Mouse (Mus musculus) right cerebral cortex, postnatal 10 days (tissue): Measurements from ENCODE around the gene Csf2rb2.
"Not testable (repeated sequence)": the region's sequence is repeated elsewhere in the genome, so short reads cannot be mapped to it uniquely, and the experiment has no call there.

ENCODE experiments used
- DNase-seq, 2 experiments: peaks; one replicate each; pipeline ENCODE4 v3.0.0; 2021; ENCODE audit warnings: low spot score in 2 of 2

Csf2rb2 gene

DNA sequence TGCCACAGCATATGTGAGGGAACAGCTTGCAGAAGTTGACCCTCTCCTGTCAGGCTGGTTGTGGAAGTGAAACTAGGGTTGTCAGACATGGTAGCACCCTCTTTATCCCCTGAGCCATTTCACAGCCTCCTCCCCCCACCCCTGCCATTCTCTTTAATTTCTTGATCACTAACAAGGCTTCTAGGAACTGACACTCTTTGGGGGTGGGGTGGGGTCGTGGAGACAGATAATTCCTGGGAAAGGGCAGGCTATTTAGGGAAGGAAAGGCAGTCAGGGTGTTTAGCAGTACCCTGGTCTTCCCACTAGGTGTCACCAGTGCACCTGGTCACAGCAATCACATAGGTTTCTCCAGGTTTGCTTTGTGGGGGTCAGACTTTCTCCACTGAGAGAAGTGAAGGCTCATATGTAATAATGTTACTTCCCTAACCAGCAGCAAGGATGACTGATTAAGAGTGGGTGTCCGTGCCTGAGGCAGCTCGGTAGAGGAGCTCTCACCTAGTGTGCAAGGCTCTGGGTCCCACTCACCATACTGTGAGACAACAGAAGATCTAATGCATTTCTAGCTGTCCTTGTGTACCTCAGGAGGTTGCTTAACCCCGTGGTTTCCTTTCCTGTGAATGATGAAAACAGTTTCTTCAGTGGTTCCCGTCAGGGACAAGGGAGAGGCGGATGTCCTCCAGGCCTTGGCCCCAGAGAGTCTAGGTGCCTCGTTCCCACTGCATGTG, 48.0 kb downstream of the Csf2rb2 start:
- peak; percentile 64 to 79 for DNase-seq

DNA sequence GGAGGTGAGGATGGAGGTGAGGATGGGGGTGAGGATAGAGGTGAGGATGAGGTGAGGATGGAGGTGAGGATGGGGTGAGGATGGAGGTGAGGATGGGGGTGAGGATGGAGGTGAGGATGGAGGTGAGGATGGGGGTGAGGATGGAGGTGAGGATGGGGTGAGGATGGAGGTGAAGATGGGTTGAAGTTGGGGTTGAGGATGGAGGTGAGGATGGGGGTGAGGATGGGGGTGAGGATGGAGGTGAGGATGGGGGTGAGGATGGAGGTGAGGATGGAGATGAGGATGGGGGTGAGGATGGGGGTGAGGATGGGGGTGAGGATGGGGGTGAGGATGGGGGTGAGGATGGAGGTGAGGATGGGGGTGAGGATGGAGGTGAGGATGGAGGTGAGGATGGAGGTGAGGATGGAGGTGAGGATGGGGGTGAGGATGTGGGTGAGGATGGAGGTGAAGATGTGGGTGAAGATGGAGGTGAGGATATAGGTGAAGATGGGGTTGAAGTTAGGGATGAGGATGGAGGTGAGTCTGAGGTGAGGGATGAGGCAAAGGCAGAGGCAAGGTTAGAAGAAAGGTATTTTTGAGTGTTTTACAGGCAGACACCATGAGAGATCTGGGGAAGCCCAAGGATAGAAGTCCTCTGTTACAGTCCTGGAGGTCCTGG, 48.8 kb downstream of the Csf2rb2 start:
- not testable (repeated sequence) for DNase-seq

DNA sequence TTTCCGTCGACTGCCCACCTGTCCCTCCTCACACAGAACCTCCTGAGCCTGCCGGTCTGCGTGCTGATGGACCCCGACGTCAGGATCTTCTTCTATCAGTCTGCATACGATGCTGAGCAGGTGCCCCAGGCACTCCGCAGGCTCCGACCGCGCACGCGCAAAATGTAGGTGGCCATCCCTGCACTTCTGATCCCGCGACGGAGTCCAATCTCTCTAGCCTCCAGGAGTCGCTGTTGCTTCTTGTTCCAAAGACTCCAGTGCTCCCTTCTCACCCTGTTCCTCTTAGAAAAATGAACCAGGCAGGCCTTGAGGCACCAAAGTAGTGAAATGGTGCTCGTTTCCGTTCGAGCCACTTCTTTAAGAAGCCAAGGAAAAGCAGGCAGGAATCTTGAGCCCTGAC, 50.8 kb downstream of the Csf2rb2 start:
- DNase-seq, result peak; percentile 74 to 79

DNA sequence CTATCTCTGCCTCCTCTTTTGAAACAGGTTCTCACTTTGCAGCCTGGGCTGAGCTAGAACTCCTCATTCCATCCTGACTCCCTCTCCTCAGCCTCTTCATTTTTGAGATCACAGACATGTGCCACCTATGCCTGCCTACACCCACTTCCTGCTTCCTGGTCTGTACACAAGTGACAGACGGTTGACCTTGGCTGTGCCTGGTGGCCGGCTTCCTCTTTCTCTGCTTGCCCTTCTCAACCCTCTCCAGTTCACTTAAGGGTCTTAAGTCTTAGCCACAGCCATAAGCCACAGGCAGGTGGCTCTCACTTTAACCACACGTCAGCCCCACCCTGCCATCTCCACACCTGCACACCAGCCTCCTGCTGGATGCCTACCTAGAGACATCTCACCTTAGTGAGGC, 57.1 kb downstream of the Csf2rb2 start:
- no peak for DNase-seq

DNA sequence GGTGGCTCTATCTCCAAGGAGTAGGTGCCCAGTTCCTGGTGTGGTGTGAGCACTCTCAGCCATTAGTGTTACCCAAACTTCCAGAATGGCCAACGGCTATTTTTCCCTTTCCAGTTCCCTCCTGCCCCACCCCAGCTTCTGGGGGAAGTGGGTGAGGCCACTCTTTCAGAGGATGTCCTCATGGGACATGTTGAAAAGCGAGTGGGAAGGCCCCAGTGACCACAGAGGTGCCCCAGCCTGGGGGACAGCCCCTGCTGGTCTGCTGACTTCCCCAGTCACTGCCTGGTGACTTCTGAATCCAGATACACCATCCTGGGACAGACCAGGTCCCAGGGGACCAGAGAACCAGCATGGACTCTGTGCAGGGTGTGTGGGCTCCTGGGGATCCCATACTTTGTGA, 57.9 kb downstream of the Csf2rb2 start:
- DNase-seq, result no peak

DNA sequence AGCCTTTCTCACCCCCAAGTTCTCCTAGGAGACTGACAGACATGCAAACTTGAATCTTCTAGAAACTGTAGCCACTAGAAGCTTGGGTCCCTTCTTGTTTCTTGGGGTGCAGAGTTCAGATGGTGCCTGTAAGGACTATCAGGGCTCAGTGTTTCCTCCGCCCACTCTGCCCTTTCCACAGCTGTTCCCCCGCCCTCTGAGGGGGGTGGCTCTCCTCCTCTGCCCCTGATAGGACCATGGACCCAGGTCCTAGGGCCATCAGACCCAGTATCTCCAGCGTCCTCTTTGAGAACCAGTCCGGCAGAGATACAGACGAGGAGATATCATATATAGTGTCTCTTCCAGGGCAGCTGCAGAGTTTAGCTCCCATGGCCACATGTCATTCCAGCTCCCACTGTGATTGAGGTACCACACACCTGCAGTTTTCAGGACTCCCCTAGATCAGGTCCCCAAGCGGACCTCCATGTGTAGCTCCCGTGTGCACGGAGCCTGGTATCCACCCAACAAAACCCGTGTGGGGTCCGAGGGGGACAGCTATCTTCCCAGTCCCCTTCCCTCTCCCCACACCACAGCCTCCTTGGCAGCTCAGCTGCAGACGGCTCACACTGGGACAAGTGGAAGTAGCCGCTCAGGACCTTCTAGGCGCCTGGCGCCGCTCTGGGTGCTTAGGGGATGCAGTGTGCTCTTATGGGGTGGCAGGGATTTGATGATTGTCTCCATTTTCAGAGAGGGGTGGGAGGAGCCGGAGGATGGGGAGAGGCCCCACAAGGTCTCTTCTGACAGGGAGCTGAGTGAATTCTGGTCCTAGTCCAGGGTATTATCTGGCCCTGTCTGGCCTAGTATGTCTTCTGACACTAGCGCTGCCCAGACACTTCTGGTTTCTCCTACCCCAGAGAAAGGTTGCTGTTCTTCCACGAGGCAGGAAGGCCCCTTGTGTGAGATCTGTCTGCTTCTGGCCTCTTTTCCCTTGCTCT, 59.1 kb downstream of the Csf2rb2 start:
- DNase-seq, result no peak

DNA sequence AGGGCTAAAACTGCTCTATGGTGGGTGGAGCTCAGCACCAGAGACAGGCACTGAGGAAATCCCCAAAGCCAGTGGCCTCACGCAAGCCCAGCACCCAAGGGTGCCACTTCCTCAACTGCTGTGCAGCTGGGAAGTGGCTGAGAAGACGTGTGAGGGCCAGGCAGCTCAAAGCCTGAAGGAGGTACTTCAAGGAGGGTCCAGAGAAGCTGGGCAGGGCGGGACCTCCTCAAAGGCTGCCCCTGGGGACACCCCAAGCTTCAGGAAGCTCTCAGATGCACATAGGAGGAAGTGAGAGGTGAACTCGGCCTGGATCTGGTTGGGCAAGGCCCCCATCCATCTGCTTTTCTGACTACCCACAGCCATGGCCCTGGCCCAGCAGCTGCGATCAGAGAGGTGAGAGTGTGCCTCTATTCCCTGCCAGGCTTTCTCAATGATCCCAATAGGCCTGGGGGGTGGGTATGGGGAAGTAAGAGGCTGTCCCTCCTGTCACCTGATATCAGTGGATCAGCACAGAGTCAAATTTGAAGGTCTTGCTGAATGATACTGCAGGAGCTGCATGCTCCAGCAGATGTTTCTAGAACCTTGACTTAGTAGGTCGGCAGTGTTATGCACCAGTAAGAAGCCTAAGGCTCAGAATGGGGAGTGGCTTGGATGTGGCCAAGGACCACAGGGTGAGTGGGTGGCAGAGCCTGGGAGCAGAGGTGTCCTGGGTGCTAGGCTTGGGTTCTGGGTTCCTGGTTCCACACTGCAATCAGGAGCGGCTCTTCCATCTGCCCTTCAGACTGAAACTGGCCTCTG, 60.6 kb downstream of the Csf2rb2 start, which contains the start of gene Ncf4:
Ncf4 (plus strand) TSS at position 107 of the 798 bp plus-strand sequence.
- DNase-seq, result peak; percentile 42 to 47

DNA sequence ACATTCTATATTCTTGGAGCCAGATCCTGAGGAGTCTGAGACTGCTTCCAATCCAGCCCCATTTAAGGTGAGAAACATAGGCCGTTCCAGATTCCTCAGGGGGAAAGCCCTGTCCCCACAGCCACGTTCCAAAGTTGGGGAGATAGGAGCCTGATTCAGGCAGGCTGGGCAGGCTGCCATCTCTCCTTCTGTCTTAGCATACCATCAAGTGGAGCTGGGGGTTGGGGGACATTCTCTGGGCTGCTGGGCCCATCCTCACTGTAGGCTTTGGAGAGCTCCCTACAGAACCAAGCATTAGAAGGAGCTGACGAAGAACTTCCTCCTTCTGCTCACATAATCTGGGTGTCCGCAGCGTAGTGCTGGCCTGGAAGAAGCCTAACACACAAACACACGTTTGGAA, 61.7 kb downstream of the Csf2rb2 start:
- DNase-seq, result peak; percentile 75

DNA sequence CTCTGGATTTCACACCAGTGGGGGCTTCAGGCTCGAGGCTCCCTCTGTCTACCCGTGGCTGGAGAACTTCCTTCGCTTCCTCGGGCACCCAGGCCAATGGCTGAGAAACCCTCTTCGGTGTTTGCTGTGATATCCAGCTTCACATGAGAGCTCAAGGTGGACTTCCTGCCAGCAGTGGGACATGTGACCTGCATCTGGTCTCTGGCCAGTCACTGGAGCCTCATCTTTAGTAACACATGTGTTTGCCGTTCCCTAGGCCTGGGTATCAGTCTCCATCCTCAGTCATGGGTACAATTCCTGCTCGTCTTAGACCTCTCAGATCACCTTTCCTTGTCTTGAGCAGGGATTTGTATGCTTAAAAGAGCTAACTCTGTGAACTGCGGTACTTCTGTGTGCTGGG, 62.5 kb downstream of the Csf2rb2 start:
- no peak for DNase-seq

DNA sequence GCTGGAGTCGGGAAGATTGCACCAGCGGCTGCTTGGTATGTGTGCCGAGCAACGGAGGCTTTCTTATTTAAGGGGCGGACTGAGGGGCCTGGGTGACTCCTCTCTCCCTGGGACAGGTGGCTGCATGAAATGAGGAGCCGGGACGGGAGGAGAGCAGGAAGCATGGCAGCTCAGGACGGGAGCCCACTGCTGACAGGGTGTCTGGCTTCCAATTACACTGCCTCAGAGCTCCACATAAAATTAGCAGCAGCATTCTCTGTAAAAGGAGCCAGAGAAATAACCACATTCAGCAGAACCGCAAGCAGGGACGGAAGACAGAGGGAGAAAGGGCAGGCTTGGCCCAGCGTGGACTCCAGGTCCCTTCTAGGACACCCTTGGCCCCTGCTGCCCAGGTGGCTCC, 64.2 kb downstream of the Csf2rb2 start:
- DNase-seq, result peak in 1 of 2 experiments; percentile 41

DNA sequence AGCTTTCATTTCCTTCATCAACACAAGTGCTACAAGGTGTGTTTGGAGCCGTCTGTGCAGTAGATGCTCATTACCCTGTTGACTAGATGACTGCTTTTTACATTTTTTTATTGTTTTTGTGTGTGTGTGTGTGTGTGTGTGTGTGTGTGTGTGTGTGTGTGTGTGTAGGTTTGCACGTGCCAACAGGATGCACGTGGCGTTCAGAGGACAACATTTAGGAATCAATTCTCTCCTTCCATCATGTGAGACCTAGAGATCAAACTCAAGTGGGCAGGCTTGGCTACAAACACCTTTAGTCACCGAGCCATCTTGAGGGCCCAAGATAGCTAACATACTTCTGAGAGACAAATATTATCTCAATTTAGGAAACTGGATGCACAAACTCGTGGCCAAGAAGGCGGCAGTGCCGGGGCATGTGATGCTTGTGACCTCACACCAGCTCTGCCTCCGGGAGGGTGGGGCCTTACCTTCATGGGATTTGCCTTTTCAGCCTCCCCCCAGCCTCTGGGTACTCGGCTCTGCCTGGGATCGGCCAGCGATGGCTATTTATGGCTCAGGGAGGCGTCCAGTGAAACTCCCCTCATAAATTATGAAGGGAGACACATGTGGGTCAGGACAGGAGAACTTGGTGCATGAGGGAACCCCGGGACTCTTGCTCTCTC, 65.4 kb downstream of the Csf2rb2 start:
- no peak for DNase-seq

DNA sequence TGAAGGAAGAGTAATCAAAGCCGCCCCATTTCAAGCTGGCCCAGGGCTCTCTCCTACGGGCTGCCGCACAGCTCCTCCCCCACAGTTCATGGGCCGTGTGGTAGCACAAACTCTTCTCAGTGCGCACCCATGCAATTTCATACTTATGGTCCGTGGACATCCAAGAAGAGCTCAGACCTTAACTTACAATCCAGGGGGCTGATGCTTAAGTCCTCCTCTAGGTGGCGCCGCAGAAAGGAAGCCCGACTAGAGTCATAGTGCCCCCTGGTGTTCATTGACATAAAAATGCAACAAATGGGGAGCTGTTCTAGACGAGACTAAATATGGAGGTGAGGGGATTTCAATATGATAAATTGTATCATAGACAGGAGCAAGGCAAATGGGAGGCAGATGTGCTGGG, 66.1 kb downstream of the Csf2rb2 start:
- DNase-seq, result peak in 1 of 2 experiments; percentile 66

DNA sequence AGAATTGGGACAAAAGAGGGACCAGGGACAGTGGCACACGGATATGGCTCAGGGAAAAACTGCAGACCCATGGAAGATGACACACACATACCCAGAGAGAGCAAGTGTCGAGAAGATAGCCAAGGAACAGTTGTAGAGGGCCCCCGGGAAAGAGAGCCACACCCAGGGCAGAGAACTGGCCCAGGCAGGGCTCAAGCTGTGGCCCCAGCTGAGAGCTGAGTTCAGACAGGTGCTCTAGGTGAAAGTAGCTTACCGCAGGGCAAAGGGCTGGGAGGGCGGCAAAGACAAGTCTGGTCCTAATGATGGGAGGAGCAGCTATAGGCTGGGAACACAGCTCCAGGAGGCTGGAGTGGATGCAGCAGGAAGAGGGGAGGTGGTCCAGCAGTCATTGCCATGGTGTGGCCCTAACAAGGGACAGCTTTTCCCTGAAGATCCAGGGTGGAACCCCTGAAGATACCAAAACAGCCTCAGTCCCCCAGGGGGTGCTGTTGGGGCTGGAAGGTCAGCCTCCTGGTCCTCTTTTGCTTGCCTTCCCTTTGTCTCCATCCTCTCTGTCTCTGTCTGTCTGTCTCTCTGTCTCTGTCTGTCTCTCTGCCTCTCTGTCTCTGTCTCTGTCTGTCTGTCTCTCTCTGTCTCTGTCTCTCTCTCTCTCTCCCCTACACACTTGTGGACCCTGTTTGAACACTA, 70.6 kb downstream of the Csf2rb2 start:
- no peak for DNase-seq
